Mouse (Mus musculus) heart, adult 2 months (tissue): ENCODE measurements around the gene Hist1h3e.

Experiments used
- CTCF ChIP-seq: fragments of 200-600 bp; IDR thresholded peaks from 2 replicates; pipeline ENCODE4 v1.8.1; 2022; ENCODE audit warnings: antibody characterized with exemption, mild to moderate bottlenecking, moderate library complexity
- POLR2A ChIP-seq: fragments of 200-500 bp; IDR thresholded peaks from 2 replicates; pipeline ENCODE4 v1.6.1; 2011; ENCODE audit warnings: mild to moderate bottlenecking, low read depth, low read length, control low read depth; ENCODE audit not compliant: insufficient read depth

- no peak; the same call in 1 of the 2 replicates for TF ChIP-seq POLR2A
- no peak for TF ChIP-seq CTCF
These were observed 27.6 kb downstream of the Hist1h3e start for GRCm38 (mm10) chr13:23534368-23535131.
